In the genomic region with DNA sequence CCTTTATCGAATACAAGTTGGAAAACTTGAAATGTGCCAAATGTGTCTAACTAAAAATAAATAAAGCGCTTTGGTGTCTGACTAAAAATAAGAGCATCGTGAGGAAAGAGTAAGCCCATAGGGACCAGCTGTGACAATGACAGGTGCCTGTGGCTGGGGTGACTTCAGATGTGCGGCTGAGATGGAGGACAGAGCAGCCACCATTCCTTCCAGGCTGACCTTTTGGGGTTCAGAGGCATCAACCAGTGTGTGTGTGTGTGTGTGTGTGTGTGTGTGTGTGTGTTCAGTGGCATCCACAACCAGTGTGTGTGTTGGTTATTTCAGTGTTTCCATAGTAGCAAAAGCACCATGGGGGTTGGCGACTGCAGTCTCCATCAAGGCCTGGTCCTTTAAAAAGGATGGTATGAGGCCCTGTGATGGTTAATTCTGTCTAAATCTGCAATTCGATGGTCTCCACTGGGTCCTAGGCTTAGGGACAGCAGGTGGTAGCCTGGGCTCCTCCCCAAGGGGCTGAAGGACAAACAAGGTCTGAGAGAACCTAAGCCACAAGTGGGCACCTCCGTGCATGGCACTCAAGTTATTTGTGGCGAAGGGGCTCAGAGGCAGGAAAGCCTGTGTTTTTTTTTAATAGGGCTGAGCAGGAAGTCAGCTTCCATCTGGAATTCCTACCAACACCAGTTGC, we compare ENCODE assay signal across 9 mouse cellular contexts. TPM values are rescaled to one million over a fixed set of nuclear protein-coding genes. Genes with fewer than 3 reads are reported as not detected.
A peak's percentile ranks its signal among the peaks of the same experiment; 100 is the strongest.
DNase-seq lines count a peak whose midpoint lies in the region; ATAC-seq and TF ChIP-seq lines count a peak whose summit lies in the region.
"Had no signal": no experiment of that assay in that cellular context is flagged by ENCODE, and none has a peak within 500 bp of the region (broad histone marks: within the 10 kb centered on the region; RNA-seq: fewer than 3 reads in every experiment).

No protein-coding gene starts in this region.

- H3K36me3 ChIP-seq in spleen, adult 2 months (ENCODE audit: control insufficient read depth, insufficient read depth, low read length): no peaks in the 10 kb centered on the region
- no peaks in the 10 kb centered on the region for H3K36me3 ChIP-seq in limb, embryonic 12.5 days
- H3K36me3 ChIP-seq in stomach, embryonic 14.5 days (ENCODE audit: control insufficient read depth, insufficient read depth, low read length): no peaks in the 10 kb centered on the region

- H3K4me3 ChIP-seq in gastrocnemius, adult 2 months: peak overlapping the region; percentile 77
- H3K4me3 ChIP-seq in spleen, adult 2 months (ENCODE audit: extremely low read depth, insufficient read depth, insufficient read length): no peak overlapping the region; the same call in 1 of the 2 replicates
- H3K4me3 ChIP-seq in limb, embryonic 12.5 days (replicated peaks): peak overlapping the region; percentile 34
- H3K4me3 ChIP-seq in stomach, embryonic 14.5 days (ENCODE audit: low read depth, low read length): no peak overlapping the region

- H3K27me3 ChIP-seq in spleen, adult 2 months (ENCODE audit: control insufficient read depth, insufficient read depth, low read length): no peaks in the 10 kb centered on the region
- H3K27me3 ChIP-seq in limb, embryonic 12.5 days: no peaks in the 10 kb centered on the region
- H3K27me3 ChIP-seq in stomach, embryonic 14.5 days (ENCODE audit: control insufficient read depth, insufficient read depth, low read length): no peaks in the 10 kb centered on the region

- 41% methylated on average over 8 of the region's 8 CpGs for WGBS in spleen, adult 2 months
- 41% methylated on average over 8 of the region's 8 CpGs for WGBS in limb, embryonic 12.5 days
- WGBS in stomach, embryonic 14.5 days: 58% methylated on average over 8 of the region's 8 CpGs

- peaks cover 11% of the 10 kb centered on the region; the same call in 1 of the 2 replicates for H3K4me1 ChIP-seq in spleen, adult 2 months (ENCODE audit: control insufficient read depth, insufficient read depth, insufficient read length)
- H3K4me1 ChIP-seq in limb, embryonic 12.5 days (replicated peaks): peaks cover 45% of the 10 kb centered on the region
- peaks cover 12% of the 10 kb centered on the region; the same call in 1 of the 2 replicates for H3K4me1 ChIP-seq in stomach, embryonic 14.5 days (ENCODE audit: control insufficient read depth, insufficient read depth, low read length)

- H3K27ac ChIP-seq in gastrocnemius, adult 2 months: peak overlapping the region; percentile 77
- H3K27ac ChIP-seq in spleen, adult 2 months (ENCODE audit: insufficient read depth, low read length): peak overlapping the region; percentile 10
- peak overlapping the region; percentile 84 for H3K27ac ChIP-seq in limb, embryonic 12.5 days
- H3K27ac ChIP-seq in stomach, embryonic 14.5 days (ENCODE audit: low read length): no peak overlapping the region
- H3K27ac ChIP-seq: liver, embryonic 14.5 days had no signal

- H3K9me3 ChIP-seq in limb, embryonic 12.5 days: no peaks in the 10 kb centered on the region
- H3K9me3 ChIP-seq in stomach, embryonic 14.5 days (ENCODE audit: control insufficient read depth, low read depth, low read length): no peaks in the 10 kb centered on the region

- TF ChIP-seq CTCF in gastrocnemius, adult 2 months (IDR thresholded peaks at IDR 0.05): no peak
- no peak for TF ChIP-seq CTCF in spleen, adult 2 months (IDR thresholded peaks at IDR 0.05; ENCODE audit: extremely low read depth, insufficient read depth, insufficient read length, insufficient replicate concordance)

- intact Hi-C loops in gastrocnemius, adult 2 months (cut with DNase I): loop anchor here (2.0 to 5.0 kb wide), 2 partner anchors 35 to 39 kb away; no protein-coding TSS in a partner anchor

- peak overlapping the region; percentile 64 for H3K4me2 ChIP-seq in limb, embryonic 12.5 days
- peak overlapping the region; percentile 52 for H3K4me2 ChIP-seq in stomach, embryonic 14.5 days (replicated peaks; ENCODE audit: low read depth, low read length)

- ATAC-seq in limb, embryonic 12.5 days (ENCODE audit: insufficient number of reproducible peaks, insufficient read depth, low FRiP score, low TSS enrichment, low read depth): peak; percentile 60; the same call in 1 of the 2 replicates
- ATAC-seq in stomach, embryonic 14.5 days (ENCODE audit: insufficient number of reproducible peaks, insufficient read depth, low FRiP score, low read depth): no peak
- ATAC-seq in granulocyte monocyte progenitor cell, adult 5-6 weeks (replicated peaks; ENCODE audit: poor library complexity, severe bottlenecking): no peak

- no peak for DNase-seq in gastrocnemius, adult 2 months
- no peak for DNase-seq in gastrocnemius, adult 18-20 months (ENCODE audit: low spot score)
- DNase-seq in spleen, adult 2 months (ENCODE audit: low read depth in 1 of 2, low spot score in 2 of 2): no peak
- DNase-seq in spleen, adult 12 weeks (ENCODE audit: low spot score): no peak
- DNase-seq in cerebellum, adult 8-10 months: no peak

- no peak for TF ChIP-seq POLR2A in spleen, adult 2 months (IDR thresholded peaks at IDR 0.05; ENCODE audit: low read depth, low read length)

- no peak overlapping the region for H3K9ac ChIP-seq in limb, embryonic 12.5 days (replicated peaks)
- no peak overlapping the region for H3K9ac ChIP-seq in stomach, embryonic 14.5 days (replicated peaks; ENCODE audit: low read depth, low read length)
- H3K9ac ChIP-seq: liver, embryonic 14.5 days had no signal

RNA-seq across cellular contexts. Expression of gene Pgpep1l, which starts 0.5 kb away (rescaled TPM):
- total RNA-seq in gastrocnemius, adult 2 months (2021): 1 to 10 TPM; 1.9 to 3.9 TPM
- total RNA-seq in gastrocnemius, adult 18-20 months (2021): 1 to 10 TPM; 4.2 to 4.6 TPM
- 0.36 and 0.53 TPM in 2 replicates for polyA plus RNA-seq in spleen, adult 2 months (2012; rRNA removed)
- not detected in 2 replicates for polyA plus RNA-seq in limb, embryonic 12.5 days (2016; fragmentation: Nextera tagmentation; extraction: Ambion mirVana)
- polyA plus RNA-seq in stomach, embryonic 14.5 days (2014; fragmentation: Nextera tagmentation; extraction: Ambion mirVana): not detected in 2 replicates
- total RNA-seq in granulocyte monocyte progenitor cell, adult 5-6 weeks (2014; fragmentation: Nextera tagmentation): not detected in 2 replicates
- not detected in 2 replicates for total RNA-seq in granulocyte monocyte progenitor cell, adult 5-6 weeks (2017)
- polyA plus RNA-seq: liver, embryonic 14.5 days had no signal

RNA-seq across cellular contexts. Expression of gene Fam169b, which starts 10.2 kb away (rescaled TPM):
- under 1 TPM in 1 of 2 experiments, not detected in 1; 0.08 TPM for total RNA-seq in gastrocnemius, adult 2 months (2021)
- total RNA-seq in gastrocnemius, adult 18-20 months (2021): under 1 TPM; 0.14 to 0.23 TPM
- polyA plus RNA-seq in spleen, adult 2 months (2012; rRNA removed): 27.9 and 29.2 TPM in 2 replicates
- polyA plus RNA-seq in limb, embryonic 12.5 days (2016; fragmentation: Nextera tagmentation; extraction: Ambion mirVana): 1.6 and 1.8 TPM in 2 replicates
- 0.17 and 0.21 TPM in 2 replicates for polyA plus RNA-seq in stomach, embryonic 14.5 days (2014; fragmentation: Nextera tagmentation; extraction: Ambion mirVana)
- 0.30 TPM in 1 of 2 replicates, not detected in the other for total RNA-seq in granulocyte monocyte progenitor cell, adult 5-6 weeks (2014; fragmentation: Nextera tagmentation)
- total RNA-seq in granulocyte monocyte progenitor cell, adult 5-6 weeks (2017): 0.13 and 0.41 TPM in 2 replicates

Comparison
In these comparisons a context has a peak if more than half of its experiments do, and no peak if none do; other contexts are left out.
1. H3K4me3 ChIP-seq: peak in gastrocnemius, adult 2 months (single experiment) and limb, embryonic 12.5 days (single experiment); none in spleen, adult 2 months (single experiment) and stomach, embryonic 14.5 days (single experiment).